Mouse (Mus musculus) lung, embryonic 16.5 days (tissue): ENCODE data around the gene Slc30a6. TPM values are rescaled to one million over a fixed set of nuclear protein-coding genes. Genes with fewer than 3 reads are reported as not detected.

ENCODE experiments used
- ATAC-seq: fragments of 200-750 bp; cut with Nextera tagmentation; 2 replicates; pipeline ENCODE4 v1.8.0; 2017; ENCODE audit warnings: low read depth, mild to moderate bottlenecking, moderate library complexity
- H3K27ac ChIP-seq: fragments of 300-500 bp; sonication (generic); 2 replicates; pipeline ENCODE4 v1.5.1; 2014; ENCODE audit warnings: mild to moderate bottlenecking, control low read depth, low read length
- H3K27me3 ChIP-seq: fragments of 300-500 bp; sonication (generic); 2 replicates; pipeline ENCODE4 v1.6.1; 2014; ENCODE audit warnings: low read depth, low read length, mixed read lengths; ENCODE audit not compliant: control insufficient read depth, insufficient read depth
- H3K36me3 ChIP-seq: fragments of 300-500 bp; sonication (generic); 2 replicates; pipeline ENCODE4 v1.6.1; 2014; ENCODE audit warnings: low read length; ENCODE audit not compliant: control insufficient read depth, insufficient read depth
- H3K4me1 ChIP-seq: fragments of 300-500 bp; sonication (generic); replicated peaks from 2 replicates; pipeline ENCODE4 v1.6.1; 2014; ENCODE audit warnings: low read length, mixed read lengths; ENCODE audit not compliant: control insufficient read depth, insufficient read depth
- H3K4me2 ChIP-seq: fragments of 300-500 bp; sonication (generic); 2 replicates; pipeline ENCODE4 v1.6.1; 2014; ENCODE audit warnings: low read depth, low read length, control low read depth
- H3K4me3 ChIP-seq: fragments of 300-500 bp; sonication (generic); 2 replicates; pipeline ENCODE4 v1.5.1; 2014; ENCODE audit warnings: mild to moderate bottlenecking, low read length, control low read depth
- H3K9ac ChIP-seq: fragments of 300-500 bp; sonication (generic); 2 replicates; pipeline ENCODE4 v1.6.1; 2014; ENCODE audit warnings: low read length, control low read depth
- H3K9me3 ChIP-seq: fragments of 300-500 bp; sonication (generic); 2 replicates; pipeline ENCODE4 v1.6.1; 2016; ENCODE audit warnings: low read length; ENCODE audit not compliant: control insufficient read depth
- WGBS: fragments of 180-500 bp; shearing (Covaris S2); extraction: QIAGEN DNeasy Blood & Tissue Kit; methylation state at CpG from one replicate; pipeline ENCODE4 v1.1.7; 2014; 5-methylcytosine and 5-hydroxymethylcytosine counted together
- polyA plus RNA-seq: library from polyadenylated mRNA; unstranded; fragments of >200 nt; fragmentation: Nextera tagmentation; extraction: Ambion mirVana; gene quantifications from 2 replicates; pipeline ENCODE4 v1.2.1, GENCODE M21; 2015

The Slc30a6 gene
- 38.4 and 40.5 TPM in 2 replicates for polyA plus RNA-seq

DNA sequence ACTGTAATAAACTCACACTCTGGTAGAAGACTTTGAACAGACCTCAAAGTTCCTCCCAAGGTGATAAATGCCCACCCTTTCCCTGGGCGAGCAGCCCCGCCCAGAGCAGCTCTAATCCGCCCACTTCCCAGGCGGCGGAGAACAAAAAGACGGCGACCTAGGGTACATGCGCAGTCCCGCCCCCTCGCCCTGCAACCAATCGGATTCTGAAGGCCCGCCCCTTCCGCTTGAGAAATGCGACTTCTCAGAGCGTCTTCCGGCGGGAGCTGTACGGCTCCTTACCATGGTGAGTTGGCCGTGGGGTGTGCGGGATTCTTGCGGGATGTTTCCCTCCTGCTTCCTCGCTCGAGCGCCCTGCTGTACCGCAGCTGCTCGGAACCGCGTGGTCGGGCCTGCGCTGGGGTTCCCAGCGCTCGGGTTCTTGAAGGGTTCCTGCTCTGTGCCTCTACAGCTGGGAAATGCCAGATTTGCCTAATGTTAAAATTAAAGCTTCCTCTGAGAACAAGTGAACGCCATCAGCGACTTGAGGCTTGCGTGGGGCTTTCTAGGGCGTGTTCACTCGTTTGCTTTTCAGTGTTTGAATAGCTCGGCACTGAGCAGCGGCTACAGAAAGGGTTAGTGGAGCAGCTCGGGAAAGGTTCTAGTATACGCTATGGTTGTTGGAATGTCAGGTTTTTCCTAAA lies at the start of gene Slc30a6:
Gene Slc30a6, plus strand, starts transcription at position 226 of the 683 bp plus-strand sequence.
- Histone ChIP-seq H3K4me1 (peaks cover 9% of the 10 kb centered on the region), H3K27ac (peak within 1 kb of the TSS; percentile 92), H3K36me3 (no peaks in the 10 kb centered on the region), H3K9ac (peak within 1 kb of the TSS; percentile 98), H3K9me3 (no peaks in the 10 kb centered on the region), H3K27me3 (no peaks in the 10 kb centered on the region), H3K4me2 (peak within 1 kb of the TSS; percentile 84), H3K4me3 (peak within 1 kb of the TSS; percentile 82)
- WGBS = under 1% methylated on average over 41 of the region's 41 CpGs
- ATAC-seq = peak; percentile 100

DNA sequence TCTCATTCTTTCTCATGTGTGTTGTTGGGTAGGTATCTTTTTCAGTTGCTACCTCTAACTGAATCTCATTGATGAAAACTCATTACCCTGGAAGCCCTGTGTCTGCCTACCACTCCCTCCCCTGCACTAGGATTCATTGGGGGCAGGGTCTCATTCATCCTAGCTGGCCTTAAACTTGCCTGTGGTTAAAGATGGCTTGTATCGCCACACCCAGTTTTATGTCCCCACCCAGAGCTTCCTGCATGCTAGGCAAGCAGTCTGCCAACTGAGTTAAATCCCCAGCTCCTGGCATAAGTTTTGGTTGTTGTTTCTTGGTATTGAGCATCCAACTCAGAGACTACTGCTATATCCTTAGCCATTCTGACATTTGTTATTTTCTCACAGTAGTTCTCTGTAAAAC lies 31.8 kb upstream of the Slc30a6 start:
- ATAC-seq = no peak
- Histone ChIP-seq H3K9ac (no peak overlapping the region), H3K4me1 (no peaks in the 10 kb centered on the region), H3K27ac (no peak overlapping the region), H3K36me3 (peaks cover 12% of the 10 kb centered on the region), H3K4me2 (no peak overlapping the region), H3K4me3 (no peak overlapping the region), H3K9me3 (no peaks in the 10 kb centered on the region), H3K27me3 (no peaks in the 10 kb centered on the region)
- WGBS = 88% methylated on average over 1 of the region's 1 CpGs

DNA sequence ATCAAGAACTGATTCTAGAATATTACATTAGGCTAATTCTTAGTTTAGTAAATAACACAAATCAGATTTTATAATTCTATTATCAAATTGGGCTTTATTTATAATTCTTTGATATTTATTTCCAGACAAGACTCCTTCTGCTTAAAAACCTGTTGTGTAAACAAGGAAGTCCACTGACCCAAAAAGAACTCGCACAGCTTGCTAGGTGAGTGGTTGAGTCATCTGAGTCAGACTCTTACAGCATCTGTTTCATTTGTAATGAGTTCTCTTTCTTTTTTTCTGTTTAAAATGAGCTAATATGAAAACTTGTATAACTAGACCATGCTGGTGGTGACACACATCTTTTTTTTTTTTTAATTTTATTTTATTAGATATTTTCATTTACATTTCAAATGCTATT lies 18.5 kb upstream of the Slc30a6 start:
- no peak overlapping the region for H3K9ac ChIP-seq
- H3K4me3 ChIP-seq = no peak overlapping the region
- H3K27me3 ChIP-seq = no peaks in the 10 kb centered on the region
- ATAC-seq = no peak
- no peaks in the 10 kb centered on the region for H3K9me3 ChIP-seq
- peaks cover 35% of the 10 kb centered on the region for H3K36me3 ChIP-seq
- no peak overlapping the region for H3K27ac ChIP-seq
- 69% methylated on average over 1 of the region's 1 CpGs for WGBS
- no peaks in the 10 kb centered on the region for H3K4me1 ChIP-seq
- H3K4me2 ChIP-seq = no peak overlapping the region

GRCm38 (mm10) chr17:74386657-74387056 lies 8.8 kb upstream of the Slc30a6 start:
- peaks cover 23% of the 10 kb centered on the region for H3K36me3 ChIP-seq
- no peak overlapping the region for H3K4me3 ChIP-seq
- H3K9ac ChIP-seq = no peak overlapping the region
- no peaks in the 10 kb centered on the region for H3K9me3 ChIP-seq
- H3K4me2 ChIP-seq = no peak overlapping the region
- ATAC-seq = no peak
- H3K27me3 ChIP-seq = no peaks in the 10 kb centered on the region
- H3K27ac ChIP-seq = no peak overlapping the region
- no peaks in the 10 kb centered on the region for H3K4me1 ChIP-seq

- no peak overlapping the region for H3K4me2 ChIP-seq
- ATAC-seq = no peak
These were observed 5.6 kb upstream of the Slc30a6 start for GRCm38 (mm10) chr17:74389847-74390246.

GRCm38 (mm10) chr17:74394381-74394780 lies 1.0 kb upstream of the Slc30a6 start:
- no peaks in the 10 kb centered on the region for H3K9me3 ChIP-seq
- no peak for ATAC-seq
- H3K4me2 ChIP-seq = peak overlapping the region; percentile 61; the same call in 1 of the 2 replicates
- no peak overlapping the region for H3K9ac ChIP-seq
- 64% methylated on average over 2 of the region's 2 CpGs for WGBS
- no peak overlapping the region for H3K27ac ChIP-seq
- peaks cover 9% of the 10 kb centered on the region for H3K4me1 ChIP-seq
- H3K4me3 ChIP-seq = no peak overlapping the region
- H3K27me3 ChIP-seq = no peaks in the 10 kb centered on the region
- no peaks in the 10 kb centered on the region for H3K36me3 ChIP-seq

More at GRCm38 (mm10) chr17:74389847-74390246, 5.6 kb upstream of the Slc30a6 start:
- no peaks in the 10 kb centered on the region for H3K4me1 ChIP-seq
- no peak overlapping the region for H3K9ac ChIP-seq
- H3K27me3 ChIP-seq = no peaks in the 10 kb centered on the region
- H3K27ac ChIP-seq = no peak overlapping the region
- H3K9me3 ChIP-seq = no peaks in the 10 kb centered on the region
- no peak overlapping the region for H3K4me3 ChIP-seq
- WGBS = 79% methylated on average over 3 of the region's 3 CpGs
- H3K36me3 ChIP-seq = peaks cover 8% of the 10 kb centered on the region; the same call in 1 of the 2 replicates

DNA sequence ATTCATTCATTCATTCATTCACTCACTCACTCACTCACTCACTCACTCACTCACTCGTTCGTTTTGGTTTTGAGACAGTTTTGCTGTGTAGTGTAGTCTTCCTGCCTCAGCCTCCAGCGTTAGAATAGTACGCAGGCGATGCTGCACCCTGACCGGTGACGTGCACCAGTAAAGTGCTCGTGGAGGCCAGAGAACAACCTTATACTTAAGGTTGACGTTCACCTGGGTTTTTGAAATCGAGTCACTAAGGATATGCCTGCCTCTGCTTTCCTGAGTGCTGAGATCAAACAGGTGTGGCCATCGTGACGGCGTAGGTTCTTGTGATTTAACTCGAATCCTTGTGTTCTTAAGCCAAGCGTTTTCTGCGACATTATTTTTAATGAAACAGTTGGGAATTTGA lies 553 bp upstream of the Slc30a6 start:
- H3K9ac ChIP-seq = peak overlapping the region; percentile 55
- peak overlapping the region; percentile 48 for H3K27ac ChIP-seq
- peak overlapping the region; percentile 82 for H3K4me3 ChIP-seq
- H3K4me2 ChIP-seq = peak overlapping the region; percentile 61
- no peaks in the 10 kb centered on the region for H3K27me3 ChIP-seq
- WGBS = 22% methylated on average over 16 of the region's 16 CpGs
- no peaks in the 10 kb centered on the region for H3K9me3 ChIP-seq
- H3K4me1 ChIP-seq = peaks cover 9% of the 10 kb centered on the region
- no peaks in the 10 kb centered on the region for H3K36me3 ChIP-seq
- ATAC-seq = peak; percentile 34

DNA sequence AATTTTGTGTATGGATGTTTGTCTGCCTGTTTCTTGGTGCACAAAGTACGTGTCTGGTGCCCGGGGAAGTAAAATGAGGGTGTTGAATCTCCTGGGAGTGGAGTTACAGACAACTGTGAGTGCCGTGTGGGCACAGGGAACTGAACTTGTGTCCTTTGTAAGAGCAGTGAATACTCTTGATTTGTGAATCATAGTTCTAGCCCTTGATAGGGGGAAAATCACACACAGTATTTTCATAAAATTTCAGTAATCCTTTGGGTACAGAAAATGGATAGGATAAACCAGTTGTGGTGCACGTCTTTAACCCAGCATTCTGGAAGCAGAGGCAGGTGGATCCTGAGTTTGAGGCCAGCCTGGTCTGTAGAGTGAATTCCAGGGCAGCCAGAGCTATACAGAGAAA lies 1.4 kb downstream of the Slc30a6 start:
- WGBS = 70% methylated on average over 4 of the region's 4 CpGs
- peaks cover 9% of the 10 kb centered on the region for H3K4me1 ChIP-seq
- no peak for ATAC-seq
- H3K4me3 ChIP-seq = no peak overlapping the region
- H3K4me2 ChIP-seq = peak overlapping the region; percentile 84
- H3K9me3 ChIP-seq = no peaks in the 10 kb centered on the region
- H3K9ac ChIP-seq = no peak overlapping the region
- H3K27ac ChIP-seq = no peak overlapping the region
- H3K36me3 ChIP-seq = no peaks in the 10 kb centered on the region
- no peaks in the 10 kb centered on the region for H3K27me3 ChIP-seq

DNA sequence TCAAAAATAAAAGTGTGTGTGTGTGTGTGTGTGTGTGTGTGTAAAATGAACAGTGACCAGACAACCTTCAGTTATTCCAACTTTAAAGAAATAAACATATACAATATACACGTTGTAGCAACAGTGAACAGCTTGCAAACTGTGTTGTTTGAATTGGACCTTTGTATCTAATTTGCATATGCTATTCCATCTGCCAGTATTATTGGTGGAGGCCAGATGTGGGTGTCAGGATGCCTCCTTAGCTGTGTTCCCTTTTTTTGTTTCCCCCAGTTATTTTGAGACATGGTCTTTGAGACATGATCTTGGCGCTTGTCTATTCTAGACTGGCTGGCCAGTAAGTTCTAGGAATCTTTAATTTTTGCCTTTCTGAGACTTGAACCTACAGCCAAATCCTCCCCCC lies 1.8 kb downstream of the Slc30a6 start:
- Histone ChIP-seq H3K4me2 (no peak overlapping the region), H3K4me3 (no peak overlapping the region), H3K27ac (no peak overlapping the region), H3K4me1 (peaks cover 9% of the 10 kb centered on the region), H3K9ac (no peak overlapping the region), H3K9me3 (no peaks in the 10 kb centered on the region), H3K36me3 (no peaks in the 10 kb centered on the region), H3K27me3 (no peaks in the 10 kb centered on the region)
- 73% methylated on average over 2 of the region's 2 CpGs for WGBS
- ATAC-seq = no peak
